Mouse (Mus musculus): ENCODE data around the gene Saxo1.

Gene Saxo1

GRCm38 (mm10) chr4:86527162-86528136, 30.7 kb downstream of the Saxo1 start:
- DNase-seq = peak; percentile 8 to 11

GRCm38 (mm10) chr4:86524483-86524882, 33.6 kb downstream of the Saxo1 start:
- DNase-seq = no peak

- no peak for DNase-seq
Observed at GRCm38 (mm10) chr4:86523771-86524170, 34.4 kb downstream of the Saxo1 start.

- no peak for DNase-seq
Observed at GRCm38 (mm10) chr4:86520695-86521094, 37.4 kb downstream of the Saxo1 start.

GRCm38 (mm10) chr4:86519953-86520352, 38.2 kb downstream of the Saxo1 start:
- DNase-seq = no peak

GRCm38 (mm10) chr4:86504656-86505055, 53.5 kb downstream of the Saxo1 start:
- no peak for DNase-seq

- DNase-seq = no peak
Observed at GRCm38 (mm10) chr4:86499561-86499960, 58.6 kb downstream of the Saxo1 start.

GRCm38 (mm10) chr4:86498754-86499153, 59.4 kb downstream of the Saxo1 start:
- DNase-seq = no peak

- DNase-seq = no peak
Observed at GRCm38 (mm10) chr4:86489128-86489527, 69.0 kb downstream of the Saxo1 start.

- DNase-seq = no peak
Observed at GRCm38 (mm10) chr4:86486901-86487300, 71.2 kb downstream of the Saxo1 start.

GRCm38 (mm10) chr4:86486491-86486890, 71.6 kb downstream of the Saxo1 start:
- DNase-seq = no peak

- no peak for DNase-seq
Observed at GRCm38 (mm10) chr4:86485052-86485451, 73.1 kb downstream of the Saxo1 start.

GRCm38 (mm10) chr4:86483686-86484085, 74.4 kb downstream of the Saxo1 start:
- no peak for DNase-seq

GRCm38 (mm10) chr4:86483013-86483615, 75.0 kb downstream of the Saxo1 start:
- DNase-seq = no peak

GRCm38 (mm10) chr4:86480891-86481290, 77.2 kb downstream of the Saxo1 start:
- no peak for DNase-seq

GRCm38 (mm10) chr4:86464808-86465207, 93.3 kb downstream of the Saxo1 start:
- no peak for DNase-seq

GRCm38 (mm10) chr4:86450468-86450867, 107.7 kb downstream of the Saxo1 start:
- no peak for DNase-seq

GRCm38 (mm10) chr4:86436336-86436735, 121.8 kb downstream of the Saxo1 start:
- DNase-seq = no peak

GRCm38 (mm10) chr4:86435631-86436030, 122.5 kb downstream of the Saxo1 start:
- DNase-seq = no peak

- no peak for DNase-seq
Observed at GRCm38 (mm10) chr4:86428091-86428745, 129.9 kb downstream of the Saxo1 start.

GRCm38 (mm10) chr4:86427312-86427711, 130.8 kb downstream of the Saxo1 start:
- DNase-seq = no peak

- no peak for DNase-seq
Observed at GRCm38 (mm10) chr4:86426549-86426948, 131.6 kb downstream of the Saxo1 start.

- DNase-seq = no peak
Observed at GRCm38 (mm10) chr4:86425581-86425980, 132.5 kb downstream of the Saxo1 start.

GRCm38 (mm10) chr4:86422586-86422985, 135.5 kb downstream of the Saxo1 start:
- no peak for DNase-seq

Measured in cerebellum, adult 18-20 months (tissue).